Mouse (Mus musculus): ENCODE data around the gene Cdk2ap1.

- TF ChIP-seq E2F4 (IDR thresholded peaks at IDR 0.05; ENCODE audit: insufficient read depth) (no peak), USF1 (IDR thresholded peaks at IDR 0.05; ENCODE audit: low read depth) (no peak), POLR2A (IDR thresholded peaks at IDR 0.05; ENCODE audit: insufficient read length, low read depth) (no peak), MYOG (IDR thresholded peaks at IDR 0.05; ENCODE audit: control insufficient read depth in 1 of 3, insufficient read depth in 1 of 3, insufficient read length in 2 of 3, low read depth in 2 of 3) (no peak), REST (IDR thresholded peaks at IDR 0.05; ENCODE audit: insufficient read depth, insufficient read length) (no peak)
These were observed 32.8 kb downstream of the Cdk2ap1 start for GRCm38 (mm10) chr5:124330086-124330485.
